Comparison of ENCODE assay signal across 8 mouse cellular contexts in the genomic region with DNA sequence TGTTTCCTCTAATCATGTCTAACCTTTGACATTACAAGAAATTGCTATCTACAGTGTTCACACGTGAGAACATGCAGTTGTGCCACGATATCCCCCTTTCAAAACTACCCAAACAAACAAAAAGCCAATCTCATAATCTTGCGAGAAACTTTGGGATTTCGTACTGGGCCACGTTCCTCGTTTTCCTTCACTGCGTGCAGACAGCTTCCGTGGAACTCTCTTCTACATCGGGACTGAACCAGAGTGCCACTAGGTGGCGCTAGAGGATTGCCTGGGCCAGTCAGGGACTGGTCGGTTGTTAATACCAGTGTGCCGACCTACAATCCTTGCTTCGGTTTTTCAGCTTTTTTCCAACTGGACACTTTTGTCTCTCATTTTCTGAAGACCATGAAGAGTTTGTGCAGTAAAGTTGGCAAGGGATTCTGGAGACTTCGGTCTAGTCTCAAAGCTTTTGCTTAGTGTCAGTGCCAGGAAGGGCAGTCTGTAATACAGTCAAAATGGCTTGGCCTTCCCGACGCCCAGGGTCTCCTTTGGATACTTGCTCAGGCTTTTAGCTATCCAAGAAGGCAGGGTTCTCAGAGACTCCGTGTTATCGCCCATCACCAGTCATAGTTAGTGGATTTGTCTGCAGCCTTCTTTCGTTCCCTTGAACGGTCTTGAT. TPM values are rescaled to one million over a fixed set of nuclear protein-coding genes. Genes with fewer than 3 reads are reported as not detected.
DNase-seq lines count a peak whose midpoint lies in the region; ATAC-seq lines count a peak whose summit lies in the region.

No protein-coding gene starts in this region.

- intact Hi-C loops in gastrocnemius, postnatal 36 days (cut with DNase I): loop anchor here (2.0 to 10.0 kb wide), 2 partner anchors 50 to 310 kb away; no protein-coding TSS in a partner anchor
- intact Hi-C loops in left cerebral cortex, postnatal 14 days (cut with DNase I): loop anchor here (2.0 to 10.0 kb wide), 5 partner anchors 38 to 400 kb away; a partner anchor contains a TSS

- peak overlapping the region; percentile 32 for H3K4me2 ChIP-seq in intestine, embryonic 14.5 days (ENCODE audit: low read length)

- peak; percentile 87 for DNase-seq in adrenal gland, adult 2 months
- peak; percentile 87 for DNase-seq in embryo, embryonic 11.5 days (ENCODE audit: low read depth, low spot score)
- DNase-seq in gastrocnemius, postnatal 36 days: peak; percentile 62 to 83
- DNase-seq in intestine, embryonic 14.5 days (ENCODE audit: low spot score): peak; percentile 95
- peak; percentile 87 to 93 for DNase-seq in left cerebral cortex, postnatal 14 days (ENCODE audit: low spot score in 2 of 2)
- peak; percentile 95 for DNase-seq in mesoderm, embryonic 11.5 days (ENCODE audit: low read depth, low spot score)
- DNase-seq in right cerebral cortex, postnatal 25 days: peak; percentile 74
- DNase-seq in urinary bladder, postnatal 36 days (ENCODE audit: low spot score in 2 of 2): peak; percentile 72 to 86

- no peak overlapping the region for H3K4me3 ChIP-seq in intestine, embryonic 14.5 days (ENCODE audit: low read depth, low read length)

- no peaks in the 10 kb centered on the region for H3K9me3 ChIP-seq in intestine, embryonic 14.5 days (ENCODE audit: control insufficient read depth, low read length)

- H3K36me3 ChIP-seq in intestine, embryonic 14.5 days (ENCODE audit: control insufficient read depth, insufficient read depth, low read length): no peaks in the 10 kb centered on the region

- WGBS in intestine, embryonic 14.5 days: 20% methylated on average over 20 of the region's 20 CpGs

- no peak overlapping the region for H3K9ac ChIP-seq in intestine, embryonic 14.5 days (ENCODE audit: low read length)

- ATAC-seq in intestine, embryonic 14.5 days (replicated peaks; ENCODE audit: low FRiP score, low TSS enrichment, low read depth): peak; percentile 90

- no peak overlapping the region for H3K27ac ChIP-seq in intestine, embryonic 14.5 days (ENCODE audit: low read depth)

- no peaks in the 10 kb centered on the region for H3K27me3 ChIP-seq in intestine, embryonic 14.5 days (replicated peaks; ENCODE audit: control insufficient read depth, insufficient read depth, low read length)

- peaks cover 3% of the 10 kb centered on the region; the same call in 1 of the 2 replicates for H3K4me1 ChIP-seq in intestine, embryonic 14.5 days (replicated peaks; ENCODE audit: control insufficient read depth, insufficient read depth, low read length)

RNA-seq across cellular contexts. Expression of a gene that starts 22.2 kb away (rescaled TPM):
- under 1 TPM; 0.40 to 0.83 TPM for total RNA-seq in adrenal gland, adult 2 months (2021)
- 3.5 and 4.5 TPM in 2 replicates for polyA plus RNA-seq in adrenal gland, adult 2 months (2012; rRNA removed)
- under 1 TPM; 0.30 to 0.43 TPM for total RNA-seq in gastrocnemius, postnatal 36 days (2021)
- polyA plus RNA-seq in intestine, embryonic 14.5 days (2014; fragmentation: Nextera tagmentation; extraction: Ambion mirVana): 2.3 and 3.1 TPM in 2 replicates
- 1 to 10 TPM; 1.2 to 1.6 TPM for total RNA-seq in left cerebral cortex, postnatal 14 days (2021)
